Mouse (Mus musculus) gastrocnemius, adult 18-20 months (tissue): ENCODE measurements around the gene 4933427D14Rik. TPM values are rescaled to one million over a fixed set of nuclear protein-coding genes. Genes with fewer than 3 reads are reported as not detected.
"Not testable (repeated sequence)": the region's sequence is repeated elsewhere in the genome, so short reads cannot be mapped to it uniquely, and the experiment has no call there.

Experiments used
- DNase-seq: peaks from one replicate; pipeline ENCODE4 v3.0.0; 2021; ENCODE audit warnings: low spot score
- total RNA-seq, 2 experiments: library from RNA; stranded (reverse); gene quantifications; 2 replicates each; pipeline ENCODE4 v1.2.3; 2021

Gene 4933427D14Rik
- total RNA-seq, 2 experiments from 2014 or later, result 0.83 to 1.0 TPM

- no peak for DNase-seq
Measured at GRCm38 (mm10) chr11:72205256-72205655, 2.0 kb downstream of the 4933427D14Rik start.

GRCm38 (mm10) chr11:72203440-72203839, 3.8 kb downstream of the 4933427D14Rik start:
- no peak for DNase-seq

GRCm38 (mm10) chr11:72196506-72196905, 10.8 kb downstream of the 4933427D14Rik start:
- DNase-seq, result no peak

GRCm38 (mm10) chr11:72194259-72194658, 13.0 kb downstream of the 4933427D14Rik start:
- DNase-seq, result no peak

GRCm38 (mm10) chr11:72190857-72191256, 16.4 kb downstream of the 4933427D14Rik start:
- DNase-seq, result no peak

- no peak for DNase-seq
Measured at GRCm38 (mm10) chr11:72184252-72184651, 23.0 kb downstream of the 4933427D14Rik start.

GRCm38 (mm10) chr11:72181136-72181535, 26.1 kb downstream of the 4933427D14Rik start:
- no peak for DNase-seq

GRCm38 (mm10) chr11:72180556-72180955, 26.7 kb downstream of the 4933427D14Rik start:
- no peak for DNase-seq

GRCm38 (mm10) chr11:72176553-72176952, 30.7 kb downstream of the 4933427D14Rik start:
- no peak for DNase-seq

GRCm38 (mm10) chr11:72175966-72176365, 31.3 kb downstream of the 4933427D14Rik start:
- no peak for DNase-seq

- no peak for DNase-seq
Measured at GRCm38 (mm10) chr11:72174721-72175120, 32.5 kb downstream of the 4933427D14Rik start.

- no peak for DNase-seq
Measured at GRCm38 (mm10) chr11:72173506-72173905, 33.8 kb downstream of the 4933427D14Rik start.

- not testable (repeated sequence) for DNase-seq
Measured at GRCm38 (mm10) chr11:72171906-72172305, 35.4 kb downstream of the 4933427D14Rik start.

GRCm38 (mm10) chr11:72169871-72170270, 37.4 kb downstream of the 4933427D14Rik start:
- no peak for DNase-seq

GRCm38 (mm10) chr11:72163198-72163597, 44.1 kb downstream of the 4933427D14Rik start:
- DNase-seq, result no peak

- no peak for DNase-seq
Measured at GRCm38 (mm10) chr11:72156624-72157023, 50.6 kb downstream of the 4933427D14Rik start.

GRCm38 (mm10) chr11:72155981-72156428, 51.3 kb downstream of the 4933427D14Rik start:
- DNase-seq, result no peak

- no peak for DNase-seq
Measured at GRCm38 (mm10) chr11:72155186-72155980, 51.9 kb downstream of the 4933427D14Rik start.

- DNase-seq, result no peak
Measured at GRCm38 (mm10) chr11:72153122-72153862, 54.0 kb downstream of the 4933427D14Rik start.

- no peak for DNase-seq
Measured at GRCm38 (mm10) chr11:72151120-72151519, 56.1 kb downstream of the 4933427D14Rik start.

GRCm38 (mm10) chr11:72147910-72148309, 59.3 kb downstream of the 4933427D14Rik start:
- no peak for DNase-seq

GRCm38 (mm10) chr11:72145877-72146248, 61.4 kb downstream of the 4933427D14Rik start:
- no peak for DNase-seq
